Mouse (Mus musculus): ENCODE results near the gene Wwox.

DNA sequence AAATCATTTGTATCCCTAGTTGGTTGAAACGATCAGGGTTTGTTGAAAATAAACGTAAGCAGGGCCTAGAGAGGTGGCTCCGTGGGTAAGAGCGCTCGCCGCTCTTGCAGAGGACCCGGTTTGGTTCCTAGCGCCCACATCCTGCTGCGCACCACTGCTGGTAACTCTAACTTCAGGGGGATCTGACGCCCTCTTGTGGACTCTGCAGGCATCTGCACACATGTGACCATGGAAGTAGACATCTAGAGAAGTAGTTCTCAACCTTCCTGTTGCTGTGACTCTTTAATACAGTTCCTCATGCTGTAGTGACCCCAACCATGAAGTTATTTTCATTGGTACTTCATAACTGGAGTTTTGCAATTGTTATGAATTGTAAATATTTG lies 29.7 kb downstream of the Wwox start:
- TF ChIP-seq POLR2A (IDR thresholded peaks at IDR 0.05; ENCODE audit: borderline replicate concordance, control insufficient read depth, low read depth, low read length) (no peak), CTCF (IDR thresholded peaks at IDR 0.05; ENCODE audit: control insufficient read depth, insufficient read depth, low read length) (no peak)
